Mouse (Mus musculus) hindbrain, embryonic 12.5 days (tissue): ENCODE data around the gene Nuak2. TPM values are rescaled to one million over a fixed set of nuclear protein-coding genes. Genes with fewer than 3 reads are reported as not detected.

Experiments
- ATAC-seq: fragments of 200-750 bp; cut with Nextera tagmentation; 2 replicates; pipeline ENCODE4 v1.8.0; 2017; ENCODE audit warnings: moderate TSS enrichment; ENCODE audit not compliant: low FRiP score
- H3K27ac ChIP-seq: fragments of 300-500 bp; sonication (generic); 2 replicates; pipeline ENCODE4 v1.5.1; 2016; ENCODE audit warnings: mild to moderate bottlenecking
- H3K27me3 ChIP-seq: fragments of 300-500 bp; sonication (generic); 2 replicates; pipeline ENCODE4 v1.6.1; 2016; ENCODE audit warnings: mild to moderate bottlenecking
- H3K36me3 ChIP-seq: fragments of 300-500 bp; sonication (generic); 2 replicates; pipeline ENCODE4 v1.6.1; 2016; ENCODE audit warnings: mild to moderate bottlenecking
- H3K4me1 ChIP-seq: fragments of 300-500 bp; sonication (generic); 2 replicates; pipeline ENCODE4 v1.6.1; 2016
- H3K4me2 ChIP-seq: fragments of 300-500 bp; sonication (generic); replicated peaks from 2 replicates; pipeline ENCODE4 v1.6.1; 2016; ENCODE audit warnings: mild to moderate bottlenecking
- H3K4me3 ChIP-seq: fragments of 300-500 bp; sonication (generic); 2 replicates; pipeline ENCODE4 v1.5.1; 2016; ENCODE audit warnings: mild to moderate bottlenecking
- H3K9ac ChIP-seq: fragments of 300-500 bp; sonication (generic); 2 replicates; pipeline ENCODE4 v1.6.1; 2016; ENCODE audit warnings: mild to moderate bottlenecking, moderate library complexity
- H3K9me3 ChIP-seq: fragments of 300-500 bp; sonication (generic); replicated peaks from 2 replicates; pipeline ENCODE4 v1.6.1; 2016; ENCODE audit warnings: mild to moderate bottlenecking
- WGBS: fragments of 180-500 bp; shearing (Covaris S2); methylation state at CpG from one replicate; pipeline ENCODE4 v1.1.7; 2016; 5-methylcytosine and 5-hydroxymethylcytosine counted together
- polyA plus RNA-seq: library from polyadenylated mRNA; unstranded; fragments of >200 nt; fragmentation: Nextera tagmentation; extraction: Ambion mirVana; gene quantifications from 2 replicates; pipeline ENCODE4 v1.2.1, GENCODE M21; 2016

Nuak2 gene
- polyA plus RNA-seq, 1 experiment from 2014 or later: 30.0 TPM

GRCm38 (mm10) chr1:132331283-132331682 lies 15.4 kb downstream of the Nuak2 start:
- Histone ChIP-seq H3K27ac (no peak overlapping the region; the same call in 1 of the 2 replicates), H3K9me3 (no peaks in the 10 kb centered on the region), H3K27me3 (no peaks in the 10 kb centered on the region), H3K4me2 (no peak overlapping the region), H3K4me1 (peaks cover 72% of the 10 kb centered on the region), H3K36me3 (peaks cover 34% of the 10 kb centered on the region), H3K9ac (no peak overlapping the region), H3K4me3 (no peak overlapping the region)
- WGBS: 87% methylated on average over 17 of the region's 17 CpGs
- ATAC-seq: no peak

GRCm38 (mm10) chr1:132333201-132333600 lies 17.3 kb downstream of the Nuak2 start:
- 4% methylated on average over 2 of the region's 2 CpGs for WGBS
- no peak overlapping the region for H3K9ac ChIP-seq

DNA sequence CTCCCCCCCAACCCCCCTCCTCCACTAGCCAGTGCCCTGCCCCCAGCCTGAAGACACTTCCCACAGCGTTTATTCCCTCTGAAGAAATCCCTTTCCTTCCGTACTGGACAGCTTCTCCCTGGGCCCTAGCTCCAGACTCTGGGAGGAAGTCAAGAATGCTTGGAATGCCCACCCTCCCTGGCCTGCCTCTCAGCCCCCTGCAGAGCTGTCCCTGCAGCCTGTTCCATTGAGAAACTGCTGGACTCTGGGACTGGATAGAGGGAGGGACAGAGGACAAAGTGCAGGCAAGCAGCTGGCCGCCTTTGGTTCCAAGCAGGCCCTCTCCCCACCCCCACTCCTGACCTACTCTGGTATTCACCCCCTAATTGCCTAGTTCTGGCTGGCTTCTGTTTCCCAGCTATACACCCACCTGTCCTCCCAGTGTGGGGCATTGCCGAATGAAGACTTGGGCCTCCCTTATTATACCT lies 17.8 kb downstream of the Nuak2 start:
- peak; percentile 85 for ATAC-seq
- Histone ChIP-seq H3K36me3 (peaks cover 25% of the 10 kb centered on the region), H3K4me1 (peaks cover 65% of the 10 kb centered on the region), H3K27me3 (no peaks in the 10 kb centered on the region), H3K9ac (0 out of 2 replicates have a peak overlapping the region, but pooled peaks have one; percentile 4), H3K27ac (peak overlapping the region; percentile 86), H3K4me2 (peak overlapping the region; percentile 28), H3K4me3 (no peak overlapping the region), H3K9me3 (no peaks in the 10 kb centered on the region)
- under 1% methylated on average over 4 of the region's 4 CpGs for WGBS

More at GRCm38 (mm10) chr1:132333201-132333600, 17.3 kb downstream of the Nuak2 start:
- Histone ChIP-seq H3K27me3 (no peaks in the 10 kb centered on the region), H3K9me3 (no peaks in the 10 kb centered on the region), H3K27ac (peak overlapping the region; percentile 86), H3K4me3 (no peak overlapping the region), H3K36me3 (peaks cover 30% of the 10 kb centered on the region), H3K4me1 (peaks cover 64% of the 10 kb centered on the region), H3K4me2 (no peak overlapping the region)
- peak; percentile 4; the same call in 1 of the 2 replicates for ATAC-seq

DNA sequence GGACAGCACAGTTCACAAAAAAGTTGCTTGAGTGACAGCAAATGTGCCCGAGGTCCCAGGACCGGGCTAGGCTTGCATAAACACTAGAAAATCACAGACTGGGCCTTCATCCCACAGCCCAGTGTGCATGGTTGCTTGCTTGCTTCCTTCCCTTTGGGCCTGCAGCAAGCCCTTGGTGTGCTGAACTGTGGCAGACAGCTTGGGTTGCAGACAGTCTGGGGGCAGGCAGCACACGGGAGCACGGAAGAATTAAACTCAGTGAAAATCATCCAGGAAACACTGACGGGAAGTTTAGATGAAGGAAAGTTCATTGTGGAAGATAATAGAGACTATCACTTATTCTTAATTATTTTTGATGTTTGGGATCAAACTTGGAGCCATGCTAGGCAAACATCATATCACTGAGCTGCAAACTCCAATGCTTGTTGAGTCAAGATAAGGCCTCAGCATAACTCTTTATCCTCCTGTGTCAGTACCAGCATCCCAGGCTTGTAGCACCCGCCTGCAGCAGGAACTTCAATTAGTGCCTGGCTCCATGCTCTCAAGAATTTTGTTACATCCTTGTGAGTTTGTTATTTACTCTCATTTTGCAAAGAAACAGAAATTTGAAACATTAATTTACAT lies 18.4 kb downstream of the Nuak2 start:
- Histone ChIP-seq H3K4me3 (no peak overlapping the region), H3K4me1 (peaks cover 65% of the 10 kb centered on the region), H3K4me2 (peak overlapping the region; percentile 28; the same call in 1 of the 2 replicates), H3K27ac (peak overlapping the region; percentile 86), H3K9ac (0 out of 2 replicates have a peak overlapping the region, but pooled peaks have one; percentile 4), H3K9me3 (no peaks in the 10 kb centered on the region), H3K36me3 (peaks cover 22% of the 10 kb centered on the region), H3K27me3 (no peaks in the 10 kb centered on the region)
- 12% methylated on average over 6 of the region's 6 CpGs for WGBS
- peak; percentile 29 for ATAC-seq

DNA sequence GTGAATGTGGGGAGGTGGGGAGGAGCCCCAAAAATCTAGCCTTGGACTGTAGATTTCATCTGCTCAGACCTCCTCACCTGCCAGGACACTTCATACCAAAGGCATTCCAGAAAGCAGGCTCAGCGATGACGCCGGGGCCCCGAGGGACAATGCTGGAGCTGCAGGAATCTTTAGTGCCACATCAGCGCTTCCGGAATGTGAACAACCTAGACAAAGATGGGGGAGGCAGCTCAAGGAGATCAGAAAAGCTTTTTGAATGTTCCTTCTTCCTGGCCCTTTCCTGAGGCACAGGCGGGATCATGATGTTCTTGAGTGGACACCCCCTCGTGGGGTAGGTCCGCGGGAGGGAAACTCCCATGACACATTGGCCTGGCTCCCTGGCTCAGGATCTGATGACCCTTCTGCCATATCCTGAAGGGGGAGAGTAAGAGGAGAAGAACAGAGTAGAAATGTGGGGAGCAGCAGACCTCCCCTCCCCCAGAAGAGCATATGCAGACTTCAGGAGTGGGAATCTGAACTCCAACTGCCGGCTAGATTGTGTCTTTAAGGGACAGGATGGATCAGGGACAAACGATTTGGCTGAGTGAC lies 19.5 kb downstream of the Nuak2 start:
- H3K36me3 ChIP-seq: peaks cover 17% of the 10 kb centered on the region; the same call in 1 of the 2 replicates
- no peaks in the 10 kb centered on the region for H3K27me3 ChIP-seq
- H3K27ac ChIP-seq: peak overlapping the region; percentile 86; the same call in 1 of the 2 replicates
- H3K4me3 ChIP-seq: no peak overlapping the region
- H3K4me2 ChIP-seq: no peak overlapping the region
- H3K9me3 ChIP-seq: no peaks in the 10 kb centered on the region
- 34% methylated on average over 12 of the region's 12 CpGs for WGBS
- H3K9ac ChIP-seq: no peak overlapping the region
- no peak for ATAC-seq
- peaks cover 56% of the 10 kb centered on the region for H3K4me1 ChIP-seq

GRCm38 (mm10) chr1:132336921-132337320 lies 21.0 kb downstream of the Nuak2 start:
- Histone ChIP-seq H3K4me3 (no peak overlapping the region), H3K4me1 (peaks cover 52% of the 10 kb centered on the region), H3K27ac (no peak overlapping the region), H3K27me3 (no peaks in the 10 kb centered on the region), H3K9me3 (no peaks in the 10 kb centered on the region), H3K4me2 (no peak overlapping the region), H3K9ac (no peak overlapping the region), H3K36me3 (peaks cover 8% of the 10 kb centered on the region; the same call in 1 of the 2 replicates)
- no peak for ATAC-seq
- WGBS: 65% methylated on average over 6 of the region's 6 CpGs

DNA sequence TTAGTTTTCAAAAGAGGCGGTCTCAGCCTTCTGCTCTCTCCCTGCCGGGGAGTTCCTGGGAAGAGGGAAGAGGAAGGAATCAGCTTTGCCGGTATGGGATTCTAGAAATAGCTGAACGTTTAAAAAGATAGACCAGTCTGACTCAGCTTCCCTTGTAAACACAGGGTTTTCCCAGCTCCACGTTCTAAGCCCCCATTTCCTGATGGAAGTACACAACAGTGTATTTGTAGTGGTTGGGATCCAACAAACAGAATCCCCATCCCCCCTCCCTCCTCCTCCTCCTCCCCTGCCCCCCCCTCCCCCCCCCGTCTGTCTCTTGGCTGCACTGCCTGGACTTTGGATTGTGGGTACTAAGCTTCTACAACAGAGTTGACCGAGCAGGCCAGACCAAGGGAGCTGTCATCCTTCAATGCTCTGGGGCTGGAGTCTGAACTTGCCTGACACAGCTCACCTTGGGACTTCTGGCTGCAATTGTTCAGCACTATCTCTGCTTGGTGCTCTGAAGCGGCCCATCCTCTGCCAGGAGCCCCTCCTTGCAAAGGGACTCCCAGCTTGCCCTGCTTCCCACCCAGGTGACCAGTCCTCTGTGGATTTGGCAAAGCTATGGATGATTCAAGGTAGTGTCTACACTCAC lies 22.2 kb downstream of the Nuak2 start:
- Histone ChIP-seq H3K4me2 (no peak overlapping the region), H3K9me3 (no peaks in the 10 kb centered on the region), H3K4me1 (peaks cover 40% of the 10 kb centered on the region), H3K4me3 (no peak overlapping the region), H3K9ac (no peak overlapping the region), H3K36me3 (no peaks in the 10 kb centered on the region), H3K27ac (no peak overlapping the region), H3K27me3 (no peaks in the 10 kb centered on the region)
- no peak for ATAC-seq
- WGBS: 46% methylated on average over 8 of the region's 8 CpGs

DNA sequence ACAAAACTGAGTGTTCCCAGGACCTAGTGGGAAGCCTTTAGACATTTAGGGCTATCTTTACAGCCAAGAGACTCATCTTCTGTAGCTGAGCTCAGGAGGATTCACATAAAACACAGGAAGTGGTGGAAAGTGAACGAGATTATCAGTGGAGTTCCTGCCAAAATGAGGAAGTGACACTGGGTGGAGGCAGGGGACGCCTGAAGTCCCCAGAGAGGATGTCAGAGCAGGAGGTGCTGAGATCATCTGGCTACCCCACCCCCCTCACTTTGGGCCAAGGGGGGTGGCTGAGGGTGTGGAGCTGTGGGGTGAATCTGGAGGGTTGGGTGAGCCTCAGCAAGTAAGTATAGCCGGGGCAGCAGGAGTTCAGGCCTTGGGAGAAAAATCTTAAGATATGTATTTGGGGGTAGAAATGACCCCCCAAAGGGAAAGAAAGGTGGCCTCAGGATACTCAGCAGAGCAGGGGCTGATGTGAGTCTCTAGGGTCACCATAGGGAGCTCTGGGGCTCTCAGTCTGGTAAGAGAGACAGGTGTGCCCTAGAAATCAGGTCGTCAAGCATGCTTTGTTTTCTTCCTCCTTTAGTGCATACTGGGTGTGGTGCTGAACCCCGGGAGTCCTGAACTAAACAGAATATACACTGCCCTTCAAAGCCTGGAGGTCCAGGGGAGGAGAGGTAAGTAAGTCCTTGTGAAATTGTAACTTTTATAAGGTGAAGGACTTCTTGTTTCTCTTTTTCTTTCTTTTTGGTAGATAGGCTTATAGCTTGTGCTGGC lies 26.0 kb downstream of the Nuak2 start:
- Histone ChIP-seq H3K9me3 (no peaks in the 10 kb centered on the region), H3K27ac (no peak overlapping the region), H3K36me3 (no peaks in the 10 kb centered on the region), H3K4me2 (no peak overlapping the region), H3K27me3 (no peaks in the 10 kb centered on the region), H3K4me1 (peaks cover 9% of the 10 kb centered on the region; the same call in 1 of the 2 replicates), H3K9ac (no peak overlapping the region), H3K4me3 (no peak overlapping the region)
- WGBS: 62% methylated on average over 5 of the region's 5 CpGs
- ATAC-seq: no peak

- no peak overlapping the region for H3K9ac ChIP-seq
- 56% methylated on average over 3 of the region's 3 CpGs for WGBS
- H3K4me1 ChIP-seq: peaks cover 8% of the 10 kb centered on the region; the same call in 1 of the 2 replicates
- no peaks in the 10 kb centered on the region for H3K27me3 ChIP-seq
- H3K27ac ChIP-seq: no peak overlapping the region
- H3K4me2 ChIP-seq: no peak overlapping the region
- H3K4me3 ChIP-seq: no peak overlapping the region
- no peaks in the 10 kb centered on the region for H3K9me3 ChIP-seq
- ATAC-seq: no peak
- H3K36me3 ChIP-seq: no peaks in the 10 kb centered on the region
These were observed 26.6 kb downstream of the Nuak2 start for GRCm38 (mm10) chr1:132342518-132342917.

DNA sequence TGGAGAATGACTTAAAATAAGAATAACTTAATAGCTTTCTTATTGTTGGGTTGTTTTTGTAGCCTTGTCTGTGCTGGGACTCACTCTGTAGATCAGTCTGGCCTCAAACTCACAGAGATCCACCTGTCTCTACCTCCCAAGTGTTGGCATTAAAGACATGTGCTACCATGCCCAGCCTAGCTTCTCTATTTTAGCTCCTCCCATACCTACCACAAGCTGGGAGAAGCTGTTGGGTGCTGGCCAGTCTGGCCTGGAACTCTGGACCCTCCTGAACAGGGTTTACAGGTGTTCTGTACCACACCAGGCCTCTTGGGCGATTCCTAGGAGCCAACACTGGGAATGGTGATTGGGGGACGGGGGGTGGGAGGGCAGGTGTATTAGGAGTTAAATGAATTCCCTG lies 27.3 kb downstream of the Nuak2 start:
- Histone ChIP-seq H3K4me2 (no peak overlapping the region), H3K27me3 (no peaks in the 10 kb centered on the region), H3K4me3 (no peak overlapping the region), H3K9me3 (no peaks in the 10 kb centered on the region), H3K36me3 (no peaks in the 10 kb centered on the region), H3K9ac (no peak overlapping the region), H3K4me1 (peaks cover 1% of the 10 kb centered on the region; the same call in 1 of the 2 replicates), H3K27ac (no peak overlapping the region)
- no peak for ATAC-seq
- WGBS: 85% methylated on average over 2 of the region's 2 CpGs

DNA sequence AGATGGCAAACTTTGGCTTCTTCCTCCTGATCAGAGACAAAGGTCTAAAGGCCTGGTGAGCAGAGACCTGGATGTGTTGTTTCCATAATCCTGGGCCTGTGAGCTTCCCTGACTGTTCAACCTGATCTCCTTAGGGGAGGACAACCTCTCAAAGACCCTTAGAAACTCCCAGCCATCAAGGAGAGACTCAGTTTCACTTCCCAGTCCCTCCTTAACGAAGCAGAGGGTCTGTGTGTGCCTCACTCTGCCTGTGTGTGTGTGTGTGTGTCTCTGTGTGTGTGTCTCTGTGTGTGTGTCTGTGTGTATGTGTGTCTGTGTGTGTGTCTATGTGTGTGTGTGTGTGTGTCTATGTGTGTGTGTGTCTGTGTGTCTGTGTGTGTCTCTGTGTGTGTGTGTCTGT lies 27.7 kb downstream of the Nuak2 start:
- Histone ChIP-seq H3K4me3 (no peak overlapping the region), H3K4me1 (no peaks in the 10 kb centered on the region), H3K9ac (peak overlapping the region; percentile 24; the same call in 1 of the 2 replicates), H3K9me3 (no peaks in the 10 kb centered on the region), H3K27me3 (no peaks in the 10 kb centered on the region), H3K27ac (no peak overlapping the region), H3K36me3 (no peaks in the 10 kb centered on the region), H3K4me2 (no peak overlapping the region)
- WGBS: 85% methylated on average over 1 of the region's 1 CpGs
- ATAC-seq: no peak

- Histone ChIP-seq H3K36me3 (no peaks in the 10 kb centered on the region), H3K4me1 (no peaks in the 10 kb centered on the region), H3K9me3 (no peaks in the 10 kb centered on the region), H3K9ac (no peak overlapping the region), H3K4me2 (no peak overlapping the region), H3K27ac (no peak overlapping the region), H3K4me3 (no peak overlapping the region), H3K27me3 (no peaks in the 10 kb centered on the region)
- no peak for ATAC-seq
- 79% methylated on average over 4 of the region's 4 CpGs for WGBS
These were observed 29.6 kb downstream of the Nuak2 start for GRCm38 (mm10) chr1:132345514-132345913.
